In the genomic region with DNA sequence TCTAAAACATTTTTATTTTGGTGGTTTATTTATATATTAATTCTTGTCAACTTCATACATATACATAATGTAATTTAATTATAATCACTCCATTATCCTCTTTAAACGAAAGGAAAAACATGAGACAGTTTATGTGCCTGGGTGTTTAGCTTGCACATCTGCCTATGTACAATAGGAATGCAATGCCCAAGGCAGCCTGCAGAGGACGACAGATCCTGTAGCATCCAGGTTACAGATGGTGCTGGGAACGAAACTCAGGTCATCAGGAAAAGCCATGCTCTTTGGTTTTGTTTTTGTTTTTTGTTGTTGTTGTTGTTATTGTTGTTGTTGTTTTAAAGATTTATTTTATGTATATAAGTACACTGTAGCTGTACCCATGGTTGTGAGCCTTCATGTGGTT, we compare ENCODE assay signal across 34 mouse cellular contexts. TPM values are rescaled to one million over a fixed set of nuclear protein-coding genes. Genes with fewer than 3 reads are reported as not detected.
DNase-seq lines count a peak whose midpoint lies in the region; ATAC-seq and TF ChIP-seq lines count a peak whose summit lies in the region.
"Had no signal": no experiment of that assay in that cellular context is flagged by ENCODE, and none has a peak within 500 bp of the region (broad histone marks: within the 10 kb centered on the region; RNA-seq: fewer than 3 reads in every experiment).

No protein-coding gene starts in this region.

- in situ Hi-C loops in Patski (cut with MboI; ENCODE audit: low pct_unique_long_range_greater_than_20kb), result loop anchor here (5.0 kb wide), 1 partner anchor 102 kb away; no protein-coding TSS in a partner anchor

- H3K27ac ChIP-seq in intestine, postnatal 0 days (ENCODE audit: low read depth, low read length), result no peak overlapping the region
- H3K27ac ChIP-seq in intestine, embryonic 15.5 days, result no peak overlapping the region
- no peak overlapping the region for H3K27ac ChIP-seq in lung, embryonic 14.5 days (ENCODE audit: low read depth)
- H3K27ac ChIP-seq in layer of hippocampus, adult 2 months, result no peak overlapping the region
- H3K27ac ChIP-seq: embryonic facial prominence, embryonic 10.5 days; embryonic facial prominence, embryonic 13.5 days; forebrain, embryonic 12.5 days; forebrain, embryonic 15.5 days; heart, adult 2 months; heart, embryonic 10.5 days; heart, embryonic 13.5 days; hindbrain, embryonic 14.5 days; hindbrain, postnatal 0 days had no signal

- H3K4me3 ChIP-seq in intestine, postnatal 0 days (ENCODE audit: low read depth, low read length), result no peak overlapping the region
- H3K4me3 ChIP-seq in intestine, embryonic 15.5 days (replicated peaks), result no peak overlapping the region
- H3K4me3 ChIP-seq in lung, embryonic 14.5 days (ENCODE audit: low read depth, low read length), result no peak overlapping the region
- no peak overlapping the region for H3K4me3 ChIP-seq in E14TG2a.4 (replicated peaks; ENCODE audit: low read length)
- no peak overlapping the region for H3K4me3 ChIP-seq in layer of hippocampus, adult 2 months
- H3K4me3 ChIP-seq: embryonic facial prominence, embryonic 10.5 days; embryonic facial prominence, embryonic 13.5 days; erythroblast, embryonic 14.5 days; forebrain, embryonic 12.5 days; forebrain, embryonic 15.5 days; heart, adult 2 months; heart, embryonic 10.5 days; heart, embryonic 13.5 days had no signal

- H3K9ac ChIP-seq in intestine, postnatal 0 days (ENCODE audit: low read depth, low read length), result no peak overlapping the region
- H3K9ac ChIP-seq in intestine, embryonic 15.5 days, result no peak overlapping the region
- H3K9ac ChIP-seq in lung, embryonic 14.5 days, result no peak overlapping the region
- H3K9ac ChIP-seq: embryonic facial prominence, embryonic 13.5 days; forebrain, embryonic 12.5 days; forebrain, embryonic 15.5 days; heart, embryonic 13.5 days; hindbrain, embryonic 14.5 days had no signal

- H3K4me1 ChIP-seq in intestine, postnatal 0 days (replicated peaks; ENCODE audit: control insufficient read depth, insufficient read depth, low read length), result no peaks in the 10 kb centered on the region
- 0 out of 2 replicates have a peak, but pooled peaks cover 5% of the 10 kb centered on the region for H3K4me1 ChIP-seq in intestine, embryonic 15.5 days (replicated peaks)
- peaks cover 3% of the 10 kb centered on the region; the same call in 1 of the 2 replicates for H3K4me1 ChIP-seq in lung, embryonic 14.5 days (ENCODE audit: insufficient read depth)
- peaks cover 14% of the 10 kb centered on the region for H3K4me1 ChIP-seq in E14TG2a.4 (replicated peaks; ENCODE audit: low read depth, low read length)
- H3K4me1 ChIP-seq: embryonic facial prominence, embryonic 13.5 days; forebrain, embryonic 15.5 days had no signal

- no peaks in the 10 kb centered on the region for H3K27me3 ChIP-seq in intestine, postnatal 0 days (replicated peaks; ENCODE audit: control insufficient read depth, insufficient read depth, low read length)
- no peaks in the 10 kb centered on the region for H3K27me3 ChIP-seq in intestine, embryonic 15.5 days (replicated peaks)
- H3K27me3 ChIP-seq in lung, embryonic 14.5 days (ENCODE audit: insufficient read depth, low read length), result no peaks in the 10 kb centered on the region
- H3K27me3 ChIP-seq in E14TG2a.4 (ENCODE audit: insufficient read depth, low read length), result no peaks in the 10 kb centered on the region
- H3K27me3 ChIP-seq in Patski, result no peaks in the 10 kb centered on the region
- H3K27me3 ChIP-seq: embryonic facial prominence, embryonic 13.5 days; forebrain, embryonic 12.5 days; forebrain, embryonic 15.5 days; heart, embryonic 13.5 days had no signal

- peak; percentile 18; the same call in 1 of the 2 replicates for TF ChIP-seq CTCF in intestine, postnatal 0 days (IDR thresholded peaks at IDR 0.05; ENCODE audit: low read depth)
- TF ChIP-seq CTCF in lung, embryonic 14.5 days (IDR thresholded peaks at IDR 0.05; ENCODE audit: low read depth), result peak; percentile 18; the same call in 1 of the 2 replicates
- TF ChIP-seq CTCF in E14TG2a.4 (conservative IDR thresholded peaks at IDR 0.05; ENCODE audit: low read length) (peak; percentile 58), Patski (IDR thresholded peaks at IDR 0.05) (peak; percentile 33)
- TF ChIP-seq CTCF in layer of hippocampus, adult 2 months (conservative IDR thresholded peaks at IDR 0.05), result no peak; the same call in 1 of the 2 replicates

- no peaks in the 10 kb centered on the region for H3K9me3 ChIP-seq in intestine, postnatal 0 days (ENCODE audit: control insufficient read depth)
- H3K9me3 ChIP-seq in intestine, embryonic 15.5 days, result no peaks in the 10 kb centered on the region
- no peaks in the 10 kb centered on the region for H3K9me3 ChIP-seq in lung, embryonic 14.5 days (ENCODE audit: low read depth, low read length)
- peaks cover 6% of the 10 kb centered on the region; the same call in 1 of the 2 replicates for H3K9me3 ChIP-seq in E14TG2a.4 (ENCODE audit: low read length)
- H3K9me3 ChIP-seq: embryonic facial prominence, embryonic 13.5 days; forebrain, embryonic 12.5 days; forebrain, embryonic 15.5 days had no signal

- CTCF ChIA-PET in Patski (lab: Charles Lee), result no interaction called here

- POLR2A ChIA-PET in Patski (lab: Charles Lee), result no interaction called here

- 93% methylated on average over 3 of the region's 3 CpGs for WGBS in intestine, postnatal 0 days
- WGBS in intestine, embryonic 15.5 days, result 91% methylated on average over 3 of the region's 3 CpGs
- 87% methylated on average over 3 of the region's 3 CpGs for WGBS in lung, embryonic 14.5 days

- H3K36me3 ChIP-seq in intestine, postnatal 0 days (ENCODE audit: control insufficient read depth, insufficient read depth), result no peaks in the 10 kb centered on the region
- H3K36me3 ChIP-seq in intestine, embryonic 15.5 days, result no peaks in the 10 kb centered on the region
- H3K36me3 ChIP-seq in lung, embryonic 14.5 days (ENCODE audit: insufficient read depth), result no peaks in the 10 kb centered on the region
- H3K36me3 ChIP-seq in E14TG2a.4 (ENCODE audit: insufficient read depth, low read length), result no peaks in the 10 kb centered on the region
- H3K36me3 ChIP-seq: embryonic facial prominence, embryonic 10.5 days; embryonic facial prominence, embryonic 13.5 days; forebrain, embryonic 12.5 days; forebrain, embryonic 15.5 days; heart, embryonic 10.5 days; heart, embryonic 13.5 days had no signal

- ATAC-seq in intestine, postnatal 0 days, result no peak
- no peak for ATAC-seq in intestine, embryonic 15.5 days
- ATAC-seq in lung, embryonic 14.5 days (ENCODE audit: insufficient read depth), result no peak
- ATAC-seq in Patski, result no peak
- ATAC-seq: forebrain, embryonic 15.5 days; hindbrain, postnatal 0 days had no signal

- no peak for DNase-seq in lung, embryonic 14.5 days
- no peak for DNase-seq in lung, postnatal 4 days
- DNase-seq in Patski (ENCODE audit: low read depth, low spot score), result no peak
- DNase-seq in layer of hippocampus, adult 2 months (ENCODE audit: low spot score in 2 of 2), result no peak
- DNase-seq in gastrocnemius, postnatal 10 days, result no peak
- DNase-seq: adrenal gland, adult 2 months; adrenal gland, postnatal 14 days; cerebellum, adult 11-12 months; cerebellum, adult 8-10 months; cerebellum, postnatal 10 days; cerebellum, postnatal 36 days; embryo, embryonic 11 days; gastrocnemius, postnatal 36 days; heart, adult 2 months; heart, postnatal 14 days; heart, postnatal 4 days had no signal

- H3K4me2 ChIP-seq in intestine, postnatal 0 days (replicated peaks; ENCODE audit: low read depth), result no peak overlapping the region
- no peak overlapping the region for H3K4me2 ChIP-seq in intestine, embryonic 15.5 days (replicated peaks)
- no peak overlapping the region for H3K4me2 ChIP-seq in lung, embryonic 14.5 days
- H3K4me2 ChIP-seq: embryonic facial prominence, embryonic 13.5 days; forebrain, embryonic 12.5 days; forebrain, embryonic 15.5 days; heart, embryonic 13.5 days; hindbrain, embryonic 14.5 days had no signal

RNA-seq across cellular contexts. Expression of gene Gm49496, which starts 10.4 kb away (rescaled TPM):
- not detected in 2 replicates for polyA plus RNA-seq in intestine, postnatal 0 days (2015; fragmentation: Nextera tagmentation; extraction: Ambion mirVana)
- polyA plus RNA-seq in intestine, embryonic 15.5 days (2015; fragmentation: Nextera tagmentation; extraction: Ambion mirVana), result not detected in 2 replicates
- polyA plus RNA-seq in lung, embryonic 14.5 days (2014; fragmentation: Nextera tagmentation; extraction: Ambion mirVana), result not detected in 2 replicates
- polyA plus RNA-seq in Patski (2021), result 0.15 TPM
- total RNA-seq in layer of hippocampus, adult 2 months (2021), result not detected
- total RNA-seq in gastrocnemius, postnatal 10 days (2021), result not detected
- total RNA-seq: adrenal gland, adult 2 months; adrenal gland, postnatal 14 days; gastrocnemius, adult 8-10 months; gastrocnemius, postnatal 36 days; granulocyte monocyte progenitor cell, adult 5-6 weeks; heart, adult 2 months; heart, postnatal 14 days; heart, postnatal 4 days; hindbrain, postnatal 0 days had no signal
- polyA plus RNA-seq: adrenal gland, adult 2 months; brain, embryonic 14.5 days; cortical plate, adult 2 months; embryonic facial prominence, embryonic 10.5 days; embryonic facial prominence, embryonic 13.5 days; erythroblast, embryonic 14.5 days; forebrain, embryonic 12.5 days; forebrain, embryonic 15.5 days; heart, adult 2 months; heart, embryonic 10.5 days; heart, embryonic 13.5 days; heart, embryonic 16.5 days; hindbrain, embryonic 11.5 days; hindbrain, embryonic 14.5 days; hindbrain, postnatal 0 days had no signal

RNA-seq across cellular contexts. Expression of gene Gm10198, which starts 32.4 kb away (rescaled TPM):
- not detected in 2 replicates for polyA plus RNA-seq in intestine, postnatal 0 days (2015; fragmentation: Nextera tagmentation; extraction: Ambion mirVana)
- not detected in 2 replicates for polyA plus RNA-seq in intestine, embryonic 15.5 days (2015; fragmentation: Nextera tagmentation; extraction: Ambion mirVana)
- polyA plus RNA-seq in lung, embryonic 14.5 days (2014; fragmentation: Nextera tagmentation; extraction: Ambion mirVana), result not detected in 2 replicates
- polyA plus RNA-seq in Patski (2021), result not detected
- not detected for total RNA-seq in layer of hippocampus, adult 2 months (2021)
- total RNA-seq in gastrocnemius, postnatal 10 days (2021), result not detected
- total RNA-seq: adrenal gland, adult 2 months; adrenal gland, postnatal 14 days; gastrocnemius, adult 8-10 months; gastrocnemius, postnatal 36 days; granulocyte monocyte progenitor cell, adult 5-6 weeks; heart, adult 2 months; heart, postnatal 14 days; heart, postnatal 4 days; hindbrain, postnatal 0 days had no signal
- polyA plus RNA-seq: adrenal gland, adult 2 months; brain, embryonic 14.5 days; cortical plate, adult 2 months; embryonic facial prominence, embryonic 10.5 days; embryonic facial prominence, embryonic 13.5 days; erythroblast, embryonic 14.5 days; forebrain, embryonic 12.5 days; forebrain, embryonic 15.5 days; heart, adult 2 months; heart, embryonic 10.5 days; heart, embryonic 13.5 days; heart, embryonic 16.5 days; hindbrain, embryonic 11.5 days; hindbrain, embryonic 14.5 days; hindbrain, postnatal 0 days had no signal
